Mouse (Mus musculus) liver, postnatal 0 days (tissue): ENCODE data around the gene Gm5105. TPM values are rescaled to one million over a fixed set of nuclear protein-coding genes. Genes with fewer than 3 reads are reported as not detected.

Experiments
- ATAC-seq: fragments of 200-750 bp; cut with Nextera tagmentation; 2 replicates; pipeline ENCODE4 v1.8.0; 2017; ENCODE audit warnings: mild to moderate bottlenecking, moderate library complexity
- DNase-seq: peaks from one replicate; pipeline ENCODE4 v3.0.0-alpha.2; 2016
- H3K27ac ChIP-seq: fragments of 300-500 bp; sonication (generic); 2 replicates; pipeline ENCODE4 v1.5.1; 2014; ENCODE audit warnings: antibody characterized with exemption, moderate library complexity, mild to moderate bottlenecking, low read depth
- H3K27me3 ChIP-seq: fragments of 300-500 bp; sonication (generic); 2 replicates; pipeline ENCODE4 v1.6.1; 2014; ENCODE audit warnings: low read length, control low read depth, mixed read lengths; ENCODE audit not compliant: insufficient read depth
- H3K36me3 ChIP-seq: fragments of 300-500 bp; sonication (generic); replicated peaks from 2 replicates; pipeline ENCODE4 v1.6.1; 2014; ENCODE audit warnings: mild to moderate bottlenecking, control low read depth, low read length, moderate library complexity, mixed read lengths; ENCODE audit not compliant: insufficient read depth
- H3K4me1 ChIP-seq: fragments of 300-500 bp; sonication (generic); 2 replicates; pipeline ENCODE4 v1.6.1; 2014; ENCODE audit warnings: antibody characterized with exemption, mild to moderate bottlenecking, control low read depth; ENCODE audit not compliant: insufficient read depth
- H3K4me2 ChIP-seq: fragments of 300-500 bp; sonication (generic); 2 replicates; pipeline ENCODE4 v1.6.1; 2014; ENCODE audit warnings: low read depth, mild to moderate bottlenecking, low read length, moderate library complexity, mixed read lengths
- H3K4me3 ChIP-seq: fragments of 300-500 bp; sonication (generic); 2 replicates; pipeline ENCODE4 v1.5.1; 2014; ENCODE audit warnings: low read depth, low read length
- H3K9ac ChIP-seq: fragments of 300-500 bp; sonication (generic); replicated peaks from 2 replicates; pipeline ENCODE4 v1.6.1; 2014; ENCODE audit warnings: mild to moderate bottlenecking, moderate library complexity
- H3K9me3 ChIP-seq: fragments of 300-500 bp; sonication (generic); 2 replicates; pipeline ENCODE4 v1.6.1; 2016; ENCODE audit warnings: mild to moderate bottlenecking, control low read depth, low read length, mixed read lengths
- CTCF ChIP-seq: sonication (generic); IDR thresholded peaks from 2 replicates; pipeline ENCODE4 v1.5.1; 2016; ENCODE audit warnings: antibody characterized with exemption, low read depth
- EP300 ChIP-seq: IDR thresholded peaks from 2 replicates; pipeline ENCODE4 v1.6.1; 2016; ENCODE audit warnings: antibody characterized with exemption, low read depth, mild to moderate bottlenecking
- WGBS: fragments of 180-500 bp; shearing (Covaris S2); extraction: QIAGEN DNeasy Blood & Tissue Kit; methylation state at CpG from one replicate; pipeline ENCODE4 v1.1.7; 2014; ENCODE audit not compliant: insufficient replicate concordance; 5-methylcytosine and 5-hydroxymethylcytosine counted together
- polyA plus RNA-seq: library from polyadenylated mRNA; unstranded; fragments of >200 nt; fragmentation: Nextera tagmentation; extraction: Ambion mirVana; gene quantifications from 2 replicates; pipeline ENCODE4 v1.2.1, GENCODE M21; 2015

Gene Gm5105
- polyA plus RNA-seq, 1 experiment from 2014 or later = not detected

GRCm38 (mm10) chr3:138056976-138057375, 10.2 kb downstream of the Gm5105 start:
- H3K9me3 ChIP-seq = no peaks in the 10 kb centered on the region
- H3K36me3 ChIP-seq = no peaks in the 10 kb centered on the region
- H3K27me3 ChIP-seq = no peaks in the 10 kb centered on the region
- DNase-seq (no peak), ATAC-seq (no peak)
- H3K27ac ChIP-seq = no peak overlapping the region
- H3K4me1 ChIP-seq = no peaks in the 10 kb centered on the region; the same call in 1 of the 2 replicates
- H3K4me3 ChIP-seq = no peak overlapping the region
- 75% methylated on average over 7 of the region's 7 CpGs for WGBS
- H3K9ac ChIP-seq = no peak overlapping the region
- H3K4me2 ChIP-seq = no peak overlapping the region
- no peak for TF ChIP-seq CTCF
- TF ChIP-seq EP300 = no peak

GRCm38 (mm10) chr3:138053969-138054368, 13.2 kb downstream of the Gm5105 start:
- Histone ChIP-seq H3K36me3 (no peaks in the 10 kb centered on the region), H3K9me3 (no peaks in the 10 kb centered on the region), H3K27ac (no peak overlapping the region), H3K27me3 (no peaks in the 10 kb centered on the region), H3K4me3 (no peak overlapping the region), H3K4me2 (no peak overlapping the region), H3K4me1 (no peaks in the 10 kb centered on the region; the same call in 1 of the 2 replicates), H3K9ac (no peak overlapping the region)
- DNase-seq = no peak
- 26% methylated on average over 4 of the region's 4 CpGs for WGBS
- no peak for TF ChIP-seq EP300
- no peak for TF ChIP-seq CTCF
- no peak for ATAC-seq

GRCm38 (mm10) chr3:138051431-138051830, 15.8 kb downstream of the Gm5105 start:
- H3K9ac ChIP-seq = no peak overlapping the region
- no peaks in the 10 kb centered on the region for H3K36me3 ChIP-seq
- TF ChIP-seq CTCF (no peak), EP300 (no peak)
- H3K9me3 ChIP-seq = no peaks in the 10 kb centered on the region
- DNase-seq = no peak
- ATAC-seq = no peak
- no peaks in the 10 kb centered on the region for H3K27me3 ChIP-seq
- no peaks in the 10 kb centered on the region; the same call in 1 of the 2 replicates for H3K4me1 ChIP-seq
- no peak overlapping the region for H3K4me2 ChIP-seq
- no peak overlapping the region for H3K4me3 ChIP-seq
- WGBS = 67% methylated on average over 3 of the region's 3 CpGs
- no peak overlapping the region for H3K27ac ChIP-seq

GRCm38 (mm10) chr3:138050772-138051171, 16.4 kb downstream of the Gm5105 start:
- H3K36me3 ChIP-seq = no peaks in the 10 kb centered on the region
- H3K27me3 ChIP-seq = no peaks in the 10 kb centered on the region
- no peak overlapping the region for H3K4me2 ChIP-seq
- H3K9me3 ChIP-seq = no peaks in the 10 kb centered on the region
- 69% methylated on average over 11 of the region's 11 CpGs for WGBS
- H3K4me1 ChIP-seq = no peaks in the 10 kb centered on the region; the same call in 1 of the 2 replicates
- no peak overlapping the region for H3K9ac ChIP-seq
- no peak overlapping the region for H3K4me3 ChIP-seq
- ATAC-seq (no peak), DNase-seq (no peak)
- TF ChIP-seq CTCF (no peak), EP300 (no peak)
- H3K27ac ChIP-seq = no peak overlapping the region

- H3K27me3 ChIP-seq = no peaks in the 10 kb centered on the region
- ATAC-seq (no peak), DNase-seq (no peak)
- TF ChIP-seq EP300 (no peak), CTCF (no peak)
- H3K9ac ChIP-seq = no peak overlapping the region
- 74% methylated on average over 6 of the region's 6 CpGs for WGBS
- H3K36me3 ChIP-seq = no peaks in the 10 kb centered on the region
- H3K27ac ChIP-seq = no peak overlapping the region
- no peak overlapping the region for H3K4me3 ChIP-seq
- no peaks in the 10 kb centered on the region; the same call in 1 of the 2 replicates for H3K4me1 ChIP-seq
- H3K4me2 ChIP-seq = no peak overlapping the region
- H3K9me3 ChIP-seq = no peaks in the 10 kb centered on the region
Measured at GRCm38 (mm10) chr3:138049555-138049954, 17.6 kb downstream of the Gm5105 start.

GRCm38 (mm10) chr3:138043316-138043715, 23.9 kb downstream of the Gm5105 start:
- no peaks in the 10 kb centered on the region for H3K27me3 ChIP-seq
- H3K36me3 ChIP-seq = no peaks in the 10 kb centered on the region
- no peak overlapping the region for H3K4me2 ChIP-seq
- no peak overlapping the region for H3K4me3 ChIP-seq
- no peak overlapping the region for H3K9ac ChIP-seq
- H3K27ac ChIP-seq = no peak overlapping the region
- 80% methylated on average over 7 of the region's 7 CpGs for WGBS
- TF ChIP-seq CTCF (no peak), EP300 (no peak)
- DNase-seq = no peak
- no peak for ATAC-seq
- no peaks in the 10 kb centered on the region for H3K9me3 ChIP-seq
- H3K4me1 ChIP-seq = no peaks in the 10 kb centered on the region
